Mouse (Mus musculus): ENCODE results near the gene Sertad4.

DNA sequence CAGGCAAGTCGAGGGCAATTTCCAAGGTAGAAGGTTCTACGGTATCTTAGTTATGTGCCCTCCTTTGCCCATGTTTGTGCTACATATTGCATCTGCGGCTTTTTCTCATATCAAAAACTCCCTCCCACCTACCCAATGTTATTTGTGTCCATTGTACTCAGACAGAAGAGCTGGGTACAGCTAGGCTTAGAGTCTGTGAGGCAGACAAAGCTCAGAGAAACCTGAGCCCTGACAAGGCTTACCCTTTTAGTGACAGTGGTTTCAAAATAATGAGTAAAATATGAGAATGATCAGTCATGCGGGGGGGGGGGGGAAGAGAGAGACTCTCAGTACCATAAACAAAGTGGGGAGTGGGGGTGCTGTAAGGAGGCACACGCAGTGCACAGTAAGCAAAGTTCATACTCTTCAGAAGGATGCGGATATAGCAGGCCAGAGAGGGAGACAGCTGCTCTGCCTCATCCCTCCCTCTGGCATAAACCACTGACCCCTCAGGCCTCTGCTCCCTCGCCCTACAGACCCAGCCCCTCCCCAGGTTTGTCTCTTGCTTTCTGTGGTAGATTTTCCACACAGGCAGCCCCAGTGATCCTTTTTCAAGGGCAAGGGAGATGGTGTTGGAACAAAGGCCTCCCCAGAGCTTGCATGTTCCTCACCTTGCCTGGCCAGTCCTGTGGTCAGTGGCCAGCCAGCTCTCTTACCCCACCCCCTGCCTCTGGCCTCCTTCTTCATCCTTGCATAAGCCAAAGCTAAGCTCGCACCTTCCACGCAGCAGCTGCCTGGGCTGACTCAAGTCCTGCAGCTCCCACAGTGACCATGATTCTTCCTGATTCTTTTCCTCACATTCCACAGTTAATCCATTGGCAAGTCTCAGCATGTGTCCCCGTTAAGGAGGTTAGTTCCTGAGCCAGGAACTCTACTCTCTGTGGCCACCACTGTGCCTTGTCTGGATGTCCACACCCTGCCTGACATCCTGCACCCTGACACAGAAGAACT lies 49.1 kb downstream of the Sertad4 start:
- TF ChIP-seq CTCF (IDR thresholded peaks at IDR 0.05; ENCODE audit: control insufficient read depth, insufficient read depth, low read length) (no peak), POLR2A (IDR thresholded peaks at IDR 0.05; ENCODE audit: borderline replicate concordance, control insufficient read depth, low read depth, low read length) (no peak)

All from bone marrow, adult 2 months (tissue).